In the genomic region with DNA sequence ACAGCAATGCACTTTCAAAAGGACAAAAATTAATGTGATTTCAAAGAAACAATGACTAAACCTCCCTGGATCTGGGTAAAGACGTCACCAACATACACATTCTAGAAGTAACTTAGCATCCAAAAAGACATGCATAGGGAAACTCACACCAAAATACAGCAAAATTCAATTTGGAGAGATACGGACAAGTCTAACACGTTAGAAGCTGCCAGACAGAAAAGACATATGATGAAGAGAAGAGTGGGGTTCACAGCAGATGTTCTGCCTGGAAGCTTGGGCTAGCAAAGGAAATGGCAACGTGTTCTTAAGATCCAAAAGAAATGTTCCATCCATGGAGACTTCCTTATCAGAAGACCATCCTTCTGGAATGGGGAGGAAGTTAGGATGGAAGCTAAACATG, we compare ENCODE assay signal across 21 mouse cellular contexts.
DNase-seq lines count a peak whose midpoint lies in the region; ATAC-seq and TF ChIP-seq lines count a peak whose summit lies in the region.
"Had no signal": no experiment of that assay in that cellular context is flagged by ENCODE, and none has a peak within 500 bp of the region (broad histone marks: within the 10 kb centered on the region; RNA-seq: fewer than 3 reads in every experiment).

No protein-coding gene starts in this region.

- H3K4me3 ChIP-seq in gastrocnemius, adult 2 months = no peak overlapping the region
- H3K4me3 ChIP-seq: embryonic facial prominence, embryonic 13.5 days; embryonic facial prominence, embryonic 15.5 days; erythroblast, embryonic 14.5 days; forebrain, embryonic 10.5 days; forebrain, embryonic 12.5 days; forebrain, embryonic 15.5 days had no signal

- intact Hi-C loops in gastrocnemius, adult 2 months (cut with DNase I) = no loop called here

- no peak for TF ChIP-seq CTCF in gastrocnemius, adult 2 months (IDR thresholded peaks at IDR 0.05)

- ATAC-seq in frontal cortex, adult (ENCODE audit: low TSS enrichment) = peak; percentile 87
- ATAC-seq: forebrain, embryonic 15.5 days had no signal

- DNase-seq in frontal cortex, postnatal 10 days (ENCODE audit: low spot score in 2 of 2) = no peak
- peak; percentile 2 for DNase-seq in brain, embryonic 18.5 days (ENCODE audit: low read depth, low spot score)
- no peak for DNase-seq in gastrocnemius, adult 2 months
- no peak for DNase-seq in liver
- DNase-seq: adrenal gland, adult 2 months; adrenal gland, postnatal 10 days; adrenal gland, postnatal 25 days; cerebellum, adult 11 months; cerebellum, adult 18-20 months; cerebellum, adult 8-10 months; cerebellum, adult 9-11 months; cerebellum, postnatal 14 days; cerebellum, postnatal 36 days; embryo, embryonic 11 days had no signal

- H3K27ac ChIP-seq in gastrocnemius, adult 2 months = no peak overlapping the region
- H3K27ac ChIP-seq: embryonic facial prominence, embryonic 13.5 days; embryonic facial prominence, embryonic 15.5 days; forebrain, embryonic 10.5 days; forebrain, embryonic 12.5 days; forebrain, embryonic 15.5 days had no signal
